9 mouse cellular contexts compared by ENCODE assay signal in the genomic region with DNA sequence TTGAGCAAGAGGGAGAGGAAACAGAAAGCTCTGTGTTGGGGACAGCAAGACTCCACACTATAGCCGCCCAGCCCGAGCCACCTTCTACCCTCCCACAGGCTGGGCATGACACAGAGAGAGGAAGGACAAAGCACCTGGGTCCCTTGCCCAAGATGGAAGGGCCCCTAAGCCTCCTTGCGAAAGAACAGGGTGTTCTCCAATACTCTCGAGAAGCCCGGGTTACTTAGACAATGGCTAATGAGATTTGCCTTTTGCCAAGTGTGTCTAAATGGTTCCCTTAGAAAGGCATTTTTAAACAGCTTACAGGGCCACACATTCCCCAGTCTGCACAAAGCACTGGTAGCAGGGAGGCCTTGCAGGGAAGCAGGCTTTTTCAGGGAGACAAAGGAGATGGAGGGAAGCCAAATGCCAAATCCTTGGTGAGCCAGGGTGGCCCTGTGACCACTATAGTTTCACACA. TPM values are rescaled to one million over a fixed set of nuclear protein-coding genes. Genes with fewer than 3 reads are reported as not detected.
A peak's percentile ranks its signal among the peaks of the same experiment; 100 is the strongest.
DNase-seq lines count a peak whose midpoint lies in the region; ATAC-seq and TF ChIP-seq lines count a peak whose summit lies in the region.
"Had no signal": no experiment of that assay in that cellular context is flagged by ENCODE, and none has a peak within 500 bp of the region (broad histone marks: within the 10 kb centered on the region; RNA-seq: fewer than 3 reads in every experiment).

No protein-coding gene starts in this region.

- H3K9ac ChIP-seq in liver, embryonic 16.5 days (ENCODE audit: low read depth, low read length) = no peak overlapping the region
- no peak overlapping the region for H3K9ac ChIP-seq in liver, embryonic 12.5 days
- H3K9ac ChIP-seq in embryonic facial prominence, embryonic 15.5 days = no peak overlapping the region
- no peak overlapping the region for H3K9ac ChIP-seq in hindbrain, postnatal 0 days (replicated peaks; ENCODE audit: low read length)
- peak overlapping the region; percentile 3; the same call in 1 of the 2 replicates for H3K9ac ChIP-seq in neural tube, embryonic 12.5 days

- DNase-seq in hindbrain, postnatal 0 days (ENCODE audit: low spot score) = peak; percentile 66
- no peak for DNase-seq in kidney, postnatal 10 days
- no peak for DNase-seq in urinary bladder, postnatal 4 days (ENCODE audit: low spot score in 2 of 2)
- no peak for DNase-seq in testis, postnatal 14 days (ENCODE audit: low spot score)
- DNase-seq: adrenal gland, adult 8-10 months had no signal

- H3K4me2 ChIP-seq in liver, embryonic 16.5 days (ENCODE audit: low read depth, low read length) = no peak overlapping the region
- H3K4me2 ChIP-seq in liver, embryonic 12.5 days = no peak overlapping the region
- H3K4me2 ChIP-seq in embryonic facial prominence, embryonic 15.5 days (replicated peaks) = no peak overlapping the region
- no peak overlapping the region for H3K4me2 ChIP-seq in hindbrain, postnatal 0 days (ENCODE audit: low read depth, low read length)
- peak overlapping the region; percentile 16; the same call in 1 of the 2 replicates for H3K4me2 ChIP-seq in neural tube, embryonic 12.5 days (replicated peaks)

- ATAC-seq in liver, embryonic 16.5 days (ENCODE audit: low read depth) = no peak
- no peak for ATAC-seq in liver, embryonic 12.5 days
- no peak for ATAC-seq in embryonic facial prominence, embryonic 15.5 days (ENCODE audit: insufficient number of reproducible peaks, low FRiP score, low TSS enrichment, low read depth)
- ATAC-seq in hindbrain, postnatal 0 days = peak; percentile 85
- peak; percentile 59; the same call in 1 of the 2 replicates for ATAC-seq in neural tube, embryonic 12.5 days (ENCODE audit: low FRiP score, low read depth)

- no peaks in the 10 kb centered on the region for H3K36me3 ChIP-seq in liver, embryonic 16.5 days (ENCODE audit: control insufficient read depth, insufficient read depth)
- no peaks in the 10 kb centered on the region for H3K36me3 ChIP-seq in liver, embryonic 12.5 days
- peaks cover 29% of the 10 kb centered on the region for H3K36me3 ChIP-seq in embryonic facial prominence, embryonic 15.5 days
- H3K36me3 ChIP-seq in hindbrain, postnatal 0 days (ENCODE audit: insufficient read depth, low read length) = no peaks in the 10 kb centered on the region
- H3K36me3 ChIP-seq in neural tube, embryonic 12.5 days = peaks cover 23% of the 10 kb centered on the region

- WGBS in liver, embryonic 16.5 days (ENCODE audit: insufficient replicate concordance) = 49% methylated on average over 5 of the region's 5 CpGs
- 54% methylated on average over 5 of the region's 5 CpGs for WGBS in liver, embryonic 12.5 days (ENCODE audit: insufficient replicate concordance)
- 34% methylated on average over 5 of the region's 5 CpGs for WGBS in embryonic facial prominence, embryonic 15.5 days
- WGBS in hindbrain, postnatal 0 days = 22% methylated on average over 5 of the region's 5 CpGs
- 22% methylated on average over 5 of the region's 5 CpGs for WGBS in neural tube, embryonic 12.5 days

- no peaks in the 10 kb centered on the region for H3K9me3 ChIP-seq in liver, embryonic 16.5 days (replicated peaks; ENCODE audit: control insufficient read depth, low read length)
- no peaks in the 10 kb centered on the region for H3K9me3 ChIP-seq in liver, embryonic 12.5 days (replicated peaks)
- H3K9me3 ChIP-seq in embryonic facial prominence, embryonic 15.5 days (replicated peaks) = no peaks in the 10 kb centered on the region
- no peaks in the 10 kb centered on the region for H3K9me3 ChIP-seq in hindbrain, postnatal 0 days (ENCODE audit: low read length)
- H3K9me3 ChIP-seq in neural tube, embryonic 12.5 days = no peaks in the 10 kb centered on the region

- 0 out of 2 replicates have a peak overlapping the region, but pooled peaks have one; percentile 16 for H3K27ac ChIP-seq in liver, embryonic 16.5 days (ENCODE audit: low read length)
- no peak overlapping the region for H3K27ac ChIP-seq in liver, embryonic 12.5 days
- peak overlapping the region; percentile 56 for H3K27ac ChIP-seq in embryonic facial prominence, embryonic 15.5 days (replicated peaks)
- H3K27ac ChIP-seq in hindbrain, postnatal 0 days = peak overlapping the region; percentile 60
- H3K27ac ChIP-seq in neural tube, embryonic 12.5 days = peak overlapping the region; percentile 58

- H3K4me1 ChIP-seq in liver, embryonic 16.5 days (ENCODE audit: control insufficient read depth, low read depth, low read length) = no peaks in the 10 kb centered on the region
- H3K4me1 ChIP-seq in liver, embryonic 12.5 days = no peaks in the 10 kb centered on the region
- H3K4me1 ChIP-seq in embryonic facial prominence, embryonic 15.5 days = peaks cover 22% of the 10 kb centered on the region
- 0 out of 2 replicates have a peak, but pooled peaks cover 5% of the 10 kb centered on the region for H3K4me1 ChIP-seq in hindbrain, postnatal 0 days (ENCODE audit: insufficient read depth, low read length)
- peaks cover 38% of the 10 kb centered on the region for H3K4me1 ChIP-seq in neural tube, embryonic 12.5 days

- no peaks in the 10 kb centered on the region for H3K27me3 ChIP-seq in liver, embryonic 16.5 days (ENCODE audit: control insufficient read depth, insufficient read depth, low read depth, low read length)
- no peaks in the 10 kb centered on the region for H3K27me3 ChIP-seq in liver, embryonic 12.5 days (replicated peaks)
- H3K27me3 ChIP-seq in embryonic facial prominence, embryonic 15.5 days = no peaks in the 10 kb centered on the region
- no peaks in the 10 kb centered on the region for H3K27me3 ChIP-seq in hindbrain, postnatal 0 days (ENCODE audit: insufficient read depth, low read length)
- H3K27me3 ChIP-seq in neural tube, embryonic 12.5 days (replicated peaks) = no peaks in the 10 kb centered on the region

- H3K4me3 ChIP-seq in liver, embryonic 16.5 days (ENCODE audit: low read depth, low read length) = no peak overlapping the region
- H3K4me3 ChIP-seq in liver, embryonic 12.5 days = no peak overlapping the region
- H3K4me3 ChIP-seq in embryonic facial prominence, embryonic 15.5 days (replicated peaks) = no peak overlapping the region
- H3K4me3 ChIP-seq in hindbrain, postnatal 0 days (ENCODE audit: low read length) = no peak overlapping the region
- no peak overlapping the region for H3K4me3 ChIP-seq in neural tube, embryonic 12.5 days

- no peak for TF ChIP-seq CTCF in hindbrain, postnatal 0 days (IDR thresholded peaks at IDR 0.05; ENCODE audit: low read depth)

RNA-seq across cellular contexts. Expression of gene Glod4, which starts 24.5 kb away (rescaled TPM):
- 47.4 and 50.3 TPM in 2 replicates for polyA plus RNA-seq in liver, embryonic 16.5 days (2015; fragmentation: Nextera tagmentation; extraction: Ambion mirVana)
- 79.7 and 81.5 TPM in 2 replicates for polyA plus RNA-seq in liver, embryonic 12.5 days (2016; fragmentation: Nextera tagmentation; extraction: Ambion mirVana)
- polyA plus RNA-seq in embryonic facial prominence, embryonic 15.5 days (2015; fragmentation: Nextera tagmentation; extraction: Ambion mirVana) = 111 and 126 TPM in 2 replicates
- 34.2 and 39.8 TPM in 2 replicates for total RNA-seq in hindbrain, postnatal 0 days (2014; rRNA removed)
- polyA plus RNA-seq in hindbrain, postnatal 0 days (2015; fragmentation: Nextera tagmentation; extraction: Ambion mirVana) = 116 and 118 TPM in 2 replicates
- polyA plus RNA-seq in neural tube, embryonic 12.5 days (2016; fragmentation: Nextera tagmentation; extraction: Ambion mirVana) = 111 TPM in 2 replicates

RNA-seq across cellular contexts. Expression of gene Mrm3, which starts 24.5 kb away (rescaled TPM):
- polyA plus RNA-seq in liver, embryonic 16.5 days (2015; fragmentation: Nextera tagmentation; extraction: Ambion mirVana) = 11.9 and 12.5 TPM in 2 replicates
- polyA plus RNA-seq in liver, embryonic 12.5 days (2016; fragmentation: Nextera tagmentation; extraction: Ambion mirVana) = 23.5 and 25.1 TPM in 2 replicates
- 23.8 and 24.3 TPM in 2 replicates for polyA plus RNA-seq in embryonic facial prominence, embryonic 15.5 days (2015; fragmentation: Nextera tagmentation; extraction: Ambion mirVana)
- total RNA-seq in hindbrain, postnatal 0 days (2014; rRNA removed) = 11.9 and 19.2 TPM in 2 replicates
- polyA plus RNA-seq in hindbrain, postnatal 0 days (2015; fragmentation: Nextera tagmentation; extraction: Ambion mirVana) = 22.5 and 22.8 TPM in 2 replicates
- polyA plus RNA-seq in neural tube, embryonic 12.5 days (2016; fragmentation: Nextera tagmentation; extraction: Ambion mirVana) = 17.1 and 18.7 TPM in 2 replicates

RNA-seq across cellular contexts. Expression of gene Gemin4, which starts 50.6 kb away (rescaled TPM):
- 10.5 and 11.3 TPM in 2 replicates for polyA plus RNA-seq in liver, embryonic 16.5 days (2015; fragmentation: Nextera tagmentation; extraction: Ambion mirVana)
- polyA plus RNA-seq in liver, embryonic 12.5 days (2016; fragmentation: Nextera tagmentation; extraction: Ambion mirVana) = 32.3 and 33.0 TPM in 2 replicates
- 26.3 and 30.1 TPM in 2 replicates for polyA plus RNA-seq in embryonic facial prominence, embryonic 15.5 days (2015; fragmentation: Nextera tagmentation; extraction: Ambion mirVana)
- 14.8 and 17.4 TPM in 2 replicates for total RNA-seq in hindbrain, postnatal 0 days (2014; rRNA removed)
- 7.0 and 9.3 TPM in 2 replicates for polyA plus RNA-seq in hindbrain, postnatal 0 days (2015; fragmentation: Nextera tagmentation; extraction: Ambion mirVana)
- 22.1 and 28.6 TPM in 2 replicates for polyA plus RNA-seq in neural tube, embryonic 12.5 days (2016; fragmentation: Nextera tagmentation; extraction: Ambion mirVana)

RNA-seq across cellular contexts. Expression of gene Dbil5, which starts 50.6 kb away (rescaled TPM):
- polyA plus RNA-seq in liver, embryonic 16.5 days (2015; fragmentation: Nextera tagmentation; extraction: Ambion mirVana) = 0.15 and 0.22 TPM in 2 replicates
- polyA plus RNA-seq in liver, embryonic 12.5 days (2016; fragmentation: Nextera tagmentation; extraction: Ambion mirVana) = 0.25 and 0.52 TPM in 2 replicates
- polyA plus RNA-seq in embryonic facial prominence, embryonic 15.5 days (2015; fragmentation: Nextera tagmentation; extraction: Ambion mirVana) = 1.3 and 2.3 TPM in 2 replicates
- not detected in 2 replicates for total RNA-seq in hindbrain, postnatal 0 days (2014; rRNA removed)
- polyA plus RNA-seq in hindbrain, postnatal 0 days (2015; fragmentation: Nextera tagmentation; extraction: Ambion mirVana) = 0.34 and 0.54 TPM in 2 replicates
- polyA plus RNA-seq in neural tube, embryonic 12.5 days (2016; fragmentation: Nextera tagmentation; extraction: Ambion mirVana) = 0.75 and 1.2 TPM in 2 replicates

Comparison
In these comparisons a context has a peak if more than half of its experiments do, and no peak if none do; other contexts are left out.
1. ATAC-seq: peak in hindbrain, postnatal 0 days (single experiment) and neural tube, embryonic 12.5 days (single experiment); none in liver, embryonic 16.5 days (single experiment), liver, embryonic 12.5 days (single experiment) and embryonic facial prominence, embryonic 15.5 days (single experiment).